Mouse (Mus musculus) embryonic fibroblast, embryonic 13.5 days (primary cell): ENCODE measurements around the gene Ppfia1. TPM values are rescaled to one million over a fixed set of nuclear protein-coding genes. Genes with fewer than 3 reads are reported as not detected.

ENCODE experiments used
- H3K27ac ChIP-seq: 2 replicates; pipeline ENCODE4 v1.5.1; 2012; ENCODE audit warnings: low read length, control low read depth, inconsistent platforms; ENCODE audit not compliant: insufficient read depth
- H3K4me1 ChIP-seq: 2 replicates; pipeline ENCODE4 v1.6.1; 2011; ENCODE audit warnings: low read length; ENCODE audit not compliant: control insufficient read depth, insufficient read depth
- H3K4me3 ChIP-seq: 2 replicates; pipeline ENCODE4 v1.5.1; 2011; ENCODE audit warnings: mild to moderate bottlenecking, control low read depth, low read length; ENCODE audit not compliant: insufficient read depth
- CTCF ChIP-seq: IDR thresholded peaks from 2 replicates; pipeline ENCODE4 v1.5.1; 2011; ENCODE audit warnings: mild to moderate bottlenecking, control low read depth, low read length, moderate library complexity, borderline replicate concordance; ENCODE audit not compliant: insufficient read depth
- POLR2A ChIP-seq: IDR thresholded peaks from 2 replicates; pipeline ENCODE4 v1.6.1; 2011; ENCODE audit warnings: low read depth, mild to moderate bottlenecking, control low read depth, low read length, moderate library complexity
- polyA plus RNA-seq: library from polyadenylated mRNA; stranded (reverse); fragments of >200 nt; gene quantifications from 2 replicates; pipeline ENCODE4 v1.2.4, GENCODE M21; 2011; ENCODE audit warnings: low read depth; ENCODE audit not compliant: missing spikeins, insufficient read length

Ppfia1 gene
- polyA plus RNA-seq, 1 experiment: 71.5 TPM

- no peaks in the 10 kb centered on the region for H3K4me1 ChIP-seq
- no peak overlapping the region for H3K27ac ChIP-seq
- TF ChIP-seq POLR2A (no peak), CTCF (no peak)
- H3K4me3 ChIP-seq: no peak overlapping the region
Measured at GRCm38 (mm10) chr7:144441466-144441865, 112.1 kb downstream of the Ppfia1 start.

- Histone ChIP-seq H3K4me1 (no peaks in the 10 kb centered on the region), H3K4me3 (no peak overlapping the region), H3K27ac (no peak overlapping the region)
- no peak for TF ChIP-seq CTCF
- no peak for TF ChIP-seq POLR2A
Measured at GRCm38 (mm10) chr7:144438811-144439210, 114.7 kb downstream of the Ppfia1 start.

DNA sequence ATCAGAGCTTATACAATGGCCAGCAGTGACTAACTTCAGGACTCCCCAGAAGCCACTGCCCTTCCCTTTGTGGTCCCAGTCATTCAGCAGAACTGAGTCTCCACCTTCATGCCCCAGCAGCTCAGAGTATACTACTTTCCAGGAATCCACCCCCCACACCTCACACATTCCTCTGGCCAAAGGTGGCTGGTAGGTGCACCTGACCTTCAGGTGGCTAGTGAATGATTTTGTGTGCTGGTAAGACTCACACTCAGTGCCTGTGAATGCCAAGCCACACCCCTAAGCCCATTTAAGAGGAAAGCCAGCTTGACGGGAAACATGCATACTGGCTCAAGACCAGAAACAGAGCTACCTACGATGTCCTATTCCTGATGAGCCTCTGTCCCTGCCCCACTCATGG is 120.6 kb downstream of the Ppfia1 start:
- TF ChIP-seq POLR2A (no peak), CTCF (no peak)
- no peak overlapping the region for H3K4me3 ChIP-seq
- no peak overlapping the region for H3K27ac ChIP-seq
- no peaks in the 10 kb centered on the region for H3K4me1 ChIP-seq

GRCm38 (mm10) chr7:144427460-144427859 is 126.1 kb downstream of the Ppfia1 start:
- Histone ChIP-seq H3K27ac (no peak overlapping the region), H3K4me1 (no peaks in the 10 kb centered on the region), H3K4me3 (no peak overlapping the region)
- no peak for TF ChIP-seq POLR2A

Other genes starting within 250 kb of the Ppfia1 start
- 273 and 326 TPM in 2 replicates for gene Cttn, start 82.7 kb downstream of the Ppfia1 start, polyA plus RNA-seq
- gene Fadd, start 28.7 kb upstream of the Ppfia1 start, polyA plus RNA-seq: 5.4 and 8.1 TPM in 2 replicates
- gene Ano1, start 198.2 kb upstream of the Ppfia1 start, polyA plus RNA-seq: 5.2 and 17.5 TPM in 2 replicates